ENCODE assay signal across 8 mouse cellular contexts in genomic region chr16:17921325-17922162, GRCm38 (mm10). TPM values are rescaled to one million over a fixed set of nuclear protein-coding genes. Genes with fewer than 3 reads are reported as not detected.
DNase-seq lines count a peak whose midpoint lies in the region; ATAC-seq and TF ChIP-seq lines count a peak whose summit lies in the region.

No protein-coding gene starts in this region.

- peaks cover 37% of the 10 kb centered on the region for H3K4me1 ChIP-seq in hindbrain, embryonic 10.5 days (replicated peaks)
- peaks cover 15% of the 10 kb centered on the region; the same call in 1 of the 2 replicates for H3K4me1 ChIP-seq in lung, postnatal 0 days (ENCODE audit: insufficient read depth, low read depth, low read length)

- WGBS in hindbrain, embryonic 10.5 days: 3% methylated on average over 47 of the region's 47 CpGs
- 2% methylated on average over 47 of the region's 47 CpGs for WGBS in lung, postnatal 0 days

- H3K9me3 ChIP-seq in hindbrain, embryonic 10.5 days: no peaks in the 10 kb centered on the region
- H3K9me3 ChIP-seq in lung, postnatal 0 days (ENCODE audit: low read length): no peaks in the 10 kb centered on the region

- peak; percentile 71 for TF ChIP-seq CTCF in lung, postnatal 0 days (IDR thresholded peaks at IDR 0.05)

- peaks cover 24% of the 10 kb centered on the region for H3K36me3 ChIP-seq in hindbrain, embryonic 10.5 days
- H3K36me3 ChIP-seq in lung, postnatal 0 days (ENCODE audit: insufficient read depth, low read length): no peaks in the 10 kb centered on the region

- no peak for TF ChIP-seq EP300 in lung, postnatal 0 days (IDR thresholded peaks at IDR 0.05)

- peak overlapping the region; percentile 91 for H3K27ac ChIP-seq in hindbrain, embryonic 10.5 days
- peak overlapping the region; percentile 75 for H3K27ac ChIP-seq in lung, postnatal 0 days (ENCODE audit: low read length)

- peak overlapping the region; percentile 90 for H3K4me2 ChIP-seq in lung, postnatal 0 days (replicated peaks; ENCODE audit: low read depth, low read length)

- peak overlapping the region; percentile 87 for H3K4me3 ChIP-seq in hindbrain, embryonic 10.5 days
- peak overlapping the region; percentile 63 for H3K4me3 ChIP-seq in lung, postnatal 0 days (ENCODE audit: low read depth, low read length)

- H3K27me3 ChIP-seq in hindbrain, embryonic 10.5 days (ENCODE audit: insufficient read depth, poor library complexity, severe bottlenecking): peaks cover 46% of the 10 kb centered on the region
- peaks cover 8% of the 10 kb centered on the region; the same call in 1 of the 2 replicates for H3K27me3 ChIP-seq in lung, postnatal 0 days (replicated peaks; ENCODE audit: insufficient read depth, low read length)

- peak overlapping the region; percentile 80 for H3K9ac ChIP-seq in lung, postnatal 0 days (replicated peaks; ENCODE audit: low read depth)

- peak; percentile 98 for ATAC-seq in lung, postnatal 0 days

- peak; percentile 93 for DNase-seq in MEL-GATA-1-ER (ENCODE audit: extremely low read depth, low read depth)
- peak; percentile 93 for DNase-seq in cerebellum, adult 8-10 months
- peak; percentile 99 for DNase-seq in forelimb bud, embryonic 11.5 days (ENCODE audit: low read depth, low spot score)
- DNase-seq in hindbrain, embryonic 10.5 days (ENCODE audit: low spot score): peak; percentile 97
- DNase-seq in layer of hippocampus, adult 9-11 months: peak; percentile 97
- DNase-seq in lung, postnatal 0 days (ENCODE audit: low spot score): peak; percentile 98
- peak; percentile 93 for DNase-seq in ovary, postnatal 14 days (ENCODE audit: low spot score)
- DNase-seq in thymus, postnatal 14 days: peak; percentile 96

RNA-seq across cellular contexts. Expression of gene Slc25a1, which starts 6.5 kb away (rescaled TPM):
- 115 and 149 TPM in 2 replicates for polyA plus RNA-seq in hindbrain, embryonic 10.5 days (2016; fragmentation: Nextera tagmentation; extraction: Ambion mirVana)
- polyA plus RNA-seq in lung, postnatal 0 days (2015; fragmentation: Nextera tagmentation; extraction: Ambion mirVana): 87.3 and 94.0 TPM in 2 replicates

RNA-seq across cellular contexts. Expression of gene Gsc2, which starts 6.7 kb away (rescaled TPM):
- polyA plus RNA-seq in hindbrain, embryonic 10.5 days (2016; fragmentation: Nextera tagmentation; extraction: Ambion mirVana): 0.17 TPM in 1 of 2 replicates, not detected in the other
- not detected in 2 replicates for polyA plus RNA-seq in lung, postnatal 0 days (2015; fragmentation: Nextera tagmentation; extraction: Ambion mirVana)

RNA-seq across cellular contexts. Expression of gene Ess2, which starts 10.4 kb away (rescaled TPM):
- polyA plus RNA-seq in hindbrain, embryonic 10.5 days (2016; fragmentation: Nextera tagmentation; extraction: Ambion mirVana): 54.5 and 57.4 TPM in 2 replicates
- polyA plus RNA-seq in lung, postnatal 0 days (2015; fragmentation: Nextera tagmentation; extraction: Ambion mirVana): 21.8 and 22.6 TPM in 2 replicates

RNA-seq across cellular contexts. Expression of gene Tssk2, which starts 23.1 kb away (rescaled TPM):
- polyA plus RNA-seq in hindbrain, embryonic 10.5 days (2016; fragmentation: Nextera tagmentation; extraction: Ambion mirVana): not detected in 2 replicates
- polyA plus RNA-seq in lung, postnatal 0 days (2015; fragmentation: Nextera tagmentation; extraction: Ambion mirVana): not detected in 2 replicates

RNA-seq across cellular contexts. Expression of gene Dgcr2, which starts 23.2 kb away (rescaled TPM):
- polyA plus RNA-seq in hindbrain, embryonic 10.5 days (2016; fragmentation: Nextera tagmentation; extraction: Ambion mirVana): 96.0 and 100 TPM in 2 replicates
- polyA plus RNA-seq in lung, postnatal 0 days (2015; fragmentation: Nextera tagmentation; extraction: Ambion mirVana): 47.3 and 49.2 TPM in 2 replicates

Comparison
In these comparisons a context has a peak if more than half of its experiments do, and no peak if none do; other contexts are left out.
1. Peak in every context shown above with its lines: DNase-seq, ATAC-seq, H3K4me3 ChIP-seq and H3K27ac ChIP-seq.